Mouse (Mus musculus): ENCODE measurements at regions not wholly inside any gene's neighbourhood (a gene's known extent, or its start where the extent isn't known, plus 50 kb on each side); places are given as distances from the start of the nearest gene placed in this dataset.

DNA sequence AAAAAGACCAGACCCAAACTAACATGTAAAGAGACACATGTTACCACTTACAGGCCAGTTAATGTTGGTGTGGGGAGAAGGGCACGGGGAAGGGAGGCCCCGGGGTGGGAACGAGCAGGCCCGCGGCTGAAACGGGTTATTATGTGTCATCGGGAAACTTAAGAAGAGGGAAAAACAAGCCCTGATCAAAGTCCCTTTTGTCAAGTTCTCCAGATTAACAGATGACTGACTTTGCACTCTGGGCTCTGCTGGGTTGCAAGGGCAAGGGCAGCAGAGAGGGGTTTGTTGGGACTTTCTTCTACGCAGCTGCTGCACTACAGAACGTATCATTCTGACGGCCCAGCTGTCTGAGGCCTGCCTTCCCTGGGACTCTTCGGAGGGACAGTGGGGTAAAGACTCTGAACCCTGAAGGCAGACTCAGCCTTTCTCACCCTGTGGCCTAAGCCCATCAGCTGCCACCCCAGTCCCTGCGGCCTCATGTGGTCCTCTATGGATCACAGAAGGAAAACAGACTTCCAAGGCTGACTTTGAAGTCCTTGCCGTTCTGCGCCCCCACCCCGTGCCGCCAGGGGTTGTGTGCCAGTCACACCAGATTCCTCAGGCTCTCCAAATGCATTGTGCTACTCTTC, 240.7 kb downstream of the Rplp1 start:
- TF ChIP-seq CTCF (IDR thresholded peaks at IDR 0.05; ENCODE audit: low read depth, low read length) = no peak
- no peak for TF ChIP-seq POLR2AphosphoS5 (IDR thresholded peaks at IDR 0.05; ENCODE audit: insufficient replicate concordance, low read depth, low read length)
- TF ChIP-seq GATA1 (IDR thresholded peaks at IDR 0.05; ENCODE audit: borderline replicate concordance, low read length) = no peak
- TF ChIP-seq TAL1 (conservative IDR thresholded peaks at IDR 0.05; ENCODE audit: low read depth, low read length) = no peak

All from G1E (cell line).